Comparison of ENCODE assay signal across 8 mouse cellular contexts in genomic region chr13:18057231-18057912, GRCm38 (mm10).
DNase-seq lines count a peak whose midpoint lies in the region; ATAC-seq lines count a peak whose summit lies in the region.

No protein-coding gene starts in this region.

- DNase-seq in gastrocnemius, adult 18-20 months (ENCODE audit: low spot score), result peak; percentile 50
- no peak for DNase-seq in gastrocnemius, postnatal 25 days
- DNase-seq in adrenal gland, postnatal 36 days, result peak; percentile 33 to 59
- DNase-seq in embryonic facial prominence, embryonic 14.5 days (ENCODE audit: low spot score), result peak; percentile 78
- peak; percentile 40 for DNase-seq in hindbrain, embryonic 10.5 days (ENCODE audit: low spot score)
- peak; percentile 52 to 88 for DNase-seq in layer of hippocampus, adult 18-20 months (ENCODE audit: low spot score in 2 of 2)
- peak; percentile 73 for DNase-seq in lung, postnatal 10 days
- peak; percentile 42 for DNase-seq in right cerebral cortex, postnatal 14 days

- H3K9me3 ChIP-seq in embryonic facial prominence, embryonic 14.5 days (ENCODE audit: control insufficient read depth, low read length), result peaks cover 6% of the 10 kb centered on the region; the same call in 1 of the 2 replicates
- H3K9me3 ChIP-seq in hindbrain, embryonic 10.5 days, result peaks cover 10% of the 10 kb centered on the region

- H3K36me3 ChIP-seq in embryonic facial prominence, embryonic 14.5 days (ENCODE audit: control insufficient read depth, insufficient read depth, low read length), result no peaks in the 10 kb centered on the region
- H3K36me3 ChIP-seq in hindbrain, embryonic 10.5 days, result no peaks in the 10 kb centered on the region

- 30% methylated on average over 8 of the region's 8 CpGs for WGBS in embryonic facial prominence, embryonic 14.5 days
- 39% methylated on average over 8 of the region's 8 CpGs for WGBS in hindbrain, embryonic 10.5 days

- ATAC-seq in embryonic facial prominence, embryonic 14.5 days (ENCODE audit: low read depth), result peak; percentile 74; the same call in 1 of the 2 replicates

- H3K27me3 ChIP-seq in embryonic facial prominence, embryonic 14.5 days (replicated peaks; ENCODE audit: control insufficient read depth, insufficient read depth, low read length), result no peaks in the 10 kb centered on the region
- H3K27me3 ChIP-seq in hindbrain, embryonic 10.5 days (ENCODE audit: insufficient read depth, poor library complexity, severe bottlenecking), result no peaks in the 10 kb centered on the region

- no peaks in the 10 kb centered on the region for H3K4me1 ChIP-seq in embryonic facial prominence, embryonic 14.5 days (ENCODE audit: control insufficient read depth, insufficient read depth, low read length)
- H3K4me1 ChIP-seq in hindbrain, embryonic 10.5 days (replicated peaks), result no peaks in the 10 kb centered on the region

- H3K4me3 ChIP-seq in embryonic facial prominence, embryonic 14.5 days (ENCODE audit: low read depth, low read length), result no peak overlapping the region
- H3K4me3 ChIP-seq in hindbrain, embryonic 10.5 days, result no peak overlapping the region

- H3K27ac ChIP-seq in embryonic facial prominence, embryonic 14.5 days (replicated peaks; ENCODE audit: low read depth, low read length), result no peak overlapping the region
- no peak overlapping the region; the same call in 1 of the 2 replicates for H3K27ac ChIP-seq in hindbrain, embryonic 10.5 days

- H3K9ac ChIP-seq in embryonic facial prominence, embryonic 14.5 days (ENCODE audit: low read depth, low read length), result no peak overlapping the region

- no peak overlapping the region for H3K4me2 ChIP-seq in embryonic facial prominence, embryonic 14.5 days (ENCODE audit: low read depth, low read length)
